In the genomic region with DNA sequence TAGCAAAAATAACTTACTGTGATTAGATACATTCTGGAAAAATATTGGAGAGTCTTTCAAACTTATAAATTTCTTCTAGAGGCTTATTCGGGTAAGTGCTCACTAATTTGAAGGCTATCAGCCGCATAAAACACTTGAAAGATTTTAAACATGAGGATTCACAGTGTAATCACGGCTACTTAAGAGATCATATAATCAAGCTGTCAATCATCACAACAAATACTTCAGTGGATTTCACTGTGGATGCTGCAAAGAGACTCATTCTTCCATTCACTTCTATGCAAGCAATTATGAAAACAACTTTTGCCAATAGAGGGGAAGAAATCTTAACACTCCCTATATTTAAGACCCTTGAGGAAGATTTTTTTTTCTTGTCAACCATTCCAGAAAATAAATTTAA, we compare ENCODE assay signal across 33 mouse cellular contexts.
"Had no signal": no experiment of that assay in that cellular context is flagged by ENCODE, and none has a peak within 500 bp of the region (broad histone marks: within the 10 kb centered on the region; RNA-seq: fewer than 3 reads in every experiment).

No protein-coding gene starts in this region.

- H3K4me2 ChIP-seq: limb, embryonic 12.5 days; limb, embryonic 13.5 days; limb, embryonic 15.5 days; liver, embryonic 11.5 days; liver, embryonic 12.5 days; liver, embryonic 13.5 days; liver, embryonic 15.5 days; lung, embryonic 14.5 days; lung, embryonic 15.5 days; midbrain, embryonic 11.5 days; midbrain, embryonic 12.5 days; midbrain, embryonic 13.5 days; midbrain, embryonic 15.5 days; neural tube, embryonic 12.5 days; neural tube, embryonic 13.5 days had no signal

- H3K9me3 ChIP-seq: limb, embryonic 10.5 days; limb, embryonic 12.5 days; limb, embryonic 13.5 days; limb, embryonic 15.5 days; liver, embryonic 12.5 days; liver, embryonic 13.5 days; liver, embryonic 15.5 days; lung, embryonic 15.5 days; megakaryocyte, embryonic 14.5 days; midbrain, embryonic 10.5 days; midbrain, embryonic 12.5 days; midbrain, embryonic 13.5 days; midbrain, embryonic 15.5 days; neural tube, embryonic 12.5 days; neural tube, embryonic 13.5 days had no signal

- DNase-seq: left cerebral cortex, postnatal 4 days; liver; liver, embryonic 13.5 days; liver, postnatal 0 days; lung, adult 18-20 months; lung, adult 2 months; lung, embryonic 14.5 days; lung, postnatal 10 days; lung, postnatal 14 days; lung, postnatal 36 days; lung, postnatal 4 days; midbrain, embryonic 14.5 days had no signal

- H3K36me3 ChIP-seq: limb, embryonic 10.5 days; limb, embryonic 12.5 days; limb, embryonic 13.5 days; limb, embryonic 15.5 days; liver, embryonic 12.5 days; liver, embryonic 13.5 days; liver, embryonic 15.5 days; lung, embryonic 15.5 days; midbrain, embryonic 10.5 days; midbrain, embryonic 12.5 days; midbrain, embryonic 13.5 days; midbrain, embryonic 15.5 days; neural tube, embryonic 12.5 days; neural tube, embryonic 13.5 days had no signal

- H3K27ac ChIP-seq: limb, embryonic 10.5 days; limb, embryonic 12.5 days; limb, embryonic 13.5 days; limb, embryonic 15.5 days; liver, embryonic 12.5 days; liver, embryonic 13.5 days; liver, embryonic 14.5 days; liver, embryonic 15.5 days; lung, embryonic 15.5 days; macrophage; midbrain, embryonic 10.5 days; midbrain, embryonic 12.5 days; midbrain, embryonic 13.5 days; midbrain, embryonic 15.5 days; neural tube, embryonic 12.5 days; neural tube, embryonic 13.5 days had no signal

- ATAC-seq: liver, embryonic 12.5 days; liver, postnatal 0 days; lung, postnatal 0 days; midbrain, embryonic 13.5 days; midbrain, embryonic 15.5 days; midbrain, embryonic 16.5 days had no signal

- H3K4me1 ChIP-seq: limb, embryonic 10.5 days; limb, embryonic 12.5 days; limb, embryonic 13.5 days; limb, embryonic 15.5 days; liver, embryonic 12.5 days; liver, embryonic 13.5 days; liver, embryonic 15.5 days; lung, embryonic 15.5 days; megakaryocyte, embryonic 14.5 days; midbrain, embryonic 10.5 days; midbrain, embryonic 12.5 days; midbrain, embryonic 13.5 days; midbrain, embryonic 15.5 days; neural tube, embryonic 12.5 days; neural tube, embryonic 13.5 days had no signal

- H3K9ac ChIP-seq: limb, embryonic 12.5 days; limb, embryonic 13.5 days; limb, embryonic 15.5 days; liver, embryonic 12.5 days; liver, embryonic 13.5 days; liver, embryonic 14.5 days; liver, embryonic 15.5 days; liver, postnatal 0 days; lung, embryonic 14.5 days; lung, embryonic 15.5 days; midbrain, embryonic 12.5 days; midbrain, embryonic 13.5 days; midbrain, embryonic 15.5 days; neural tube, embryonic 12.5 days; neural tube, embryonic 13.5 days had no signal

- H3K27me3 ChIP-seq: limb, embryonic 12.5 days; limb, embryonic 13.5 days; limb, embryonic 15.5 days; liver, embryonic 12.5 days; liver, embryonic 13.5 days; liver, embryonic 15.5 days; lung, embryonic 15.5 days; megakaryocyte, embryonic 14.5 days; midbrain, embryonic 12.5 days; midbrain, embryonic 13.5 days; midbrain, embryonic 15.5 days; neural tube, embryonic 12.5 days; neural tube, embryonic 13.5 days had no signal

- H3K4me3 ChIP-seq: limb, embryonic 10.5 days; limb, embryonic 12.5 days; limb, embryonic 13.5 days; limb, embryonic 15.5 days; liver, embryonic 12.5 days; liver, embryonic 13.5 days; liver, embryonic 15.5 days; lung, embryonic 15.5 days; midbrain, embryonic 10.5 days; midbrain, embryonic 12.5 days; midbrain, embryonic 13.5 days; midbrain, embryonic 15.5 days; myocyte; neural tube, embryonic 12.5 days; neural tube, embryonic 13.5 days had no signal
